Mouse (Mus musculus): ENCODE measurements around the gene Ap1m1. TPM values are rescaled to one million over a fixed set of nuclear protein-coding genes. Genes with fewer than 3 reads are reported as not detected.

Gene Ap1m1
- polyA plus RNA-seq, 1 experiment from 2014 or later: 85.0 TPM

DNA sequence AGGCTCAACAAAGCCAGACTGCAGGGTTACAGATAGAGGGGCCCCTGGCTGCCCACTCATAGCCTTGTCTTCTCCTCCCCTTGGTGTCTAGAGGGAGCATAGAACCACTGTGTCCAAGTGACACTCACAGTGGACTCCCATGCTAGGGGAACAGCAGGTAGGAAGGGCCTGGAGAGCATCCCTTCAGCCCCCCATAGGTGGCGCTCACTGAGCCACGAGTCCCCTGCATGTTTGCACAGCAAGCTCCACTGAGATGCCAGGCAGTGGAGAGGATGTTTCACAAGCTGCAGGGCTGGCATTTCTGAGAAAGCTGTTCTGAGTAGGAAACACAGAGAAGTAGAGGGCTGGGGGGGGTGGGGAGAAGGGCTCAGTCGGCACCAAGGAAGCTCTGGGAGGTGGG lies 32.5 kb downstream of the Ap1m1 start:
- Histone ChIP-seq H3K4me1 (peaks cover 50% of the 10 kb centered on the region), H3K9me3 (replicated peaks) (no peaks in the 10 kb centered on the region), H3K4me2 (no peak overlapping the region), H3K4me3 (no peak overlapping the region), H3K27me3 (replicated peaks) (no peaks in the 10 kb centered on the region; the same call in 1 of the 2 replicates), H3K36me3 (no peaks in the 10 kb centered on the region), H3K9ac (no peak overlapping the region), H3K27ac (no peak overlapping the region)
- WGBS (ENCODE audit: insufficient replicate concordance): 16% methylated on average over 3 of the region's 3 CpGs
- ATAC-seq: no peak

DNA sequence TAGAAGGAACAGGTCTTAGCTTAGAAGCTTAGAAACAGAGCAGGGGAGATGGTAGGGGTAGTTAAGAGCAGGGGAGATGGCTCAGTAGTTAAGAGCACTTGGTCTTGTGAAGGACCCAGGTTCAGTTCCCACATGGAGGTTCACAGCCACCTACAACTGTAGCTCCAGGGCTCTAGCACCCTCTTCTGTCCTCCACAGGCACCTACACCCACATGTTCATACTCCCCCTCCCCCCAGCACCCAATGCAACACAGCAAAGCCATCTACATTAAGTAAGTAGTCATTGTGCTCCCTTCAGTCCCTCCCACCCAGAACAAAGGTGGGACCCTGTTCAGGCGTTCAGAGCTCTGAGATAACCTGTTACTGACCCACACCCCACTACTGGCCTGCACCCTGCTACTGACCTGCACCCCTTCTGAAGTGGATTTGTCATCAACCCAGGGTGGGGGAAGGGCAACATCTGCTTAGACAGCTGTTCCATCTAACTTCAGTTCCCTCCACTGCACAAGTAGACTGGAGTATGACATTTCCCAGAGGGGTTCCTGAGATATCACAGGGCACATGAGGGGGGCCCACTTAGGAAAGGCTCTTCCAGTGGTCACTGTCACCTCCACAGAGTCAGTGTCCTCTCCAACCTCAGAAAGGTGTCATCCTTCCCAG lies 33.4 kb downstream of the Ap1m1 start:
- Histone ChIP-seq H3K4me2 (no peak overlapping the region), H3K27ac (no peak overlapping the region), H3K27me3 (replicated peaks) (no peaks in the 10 kb centered on the region; the same call in 1 of the 2 replicates), H3K4me3 (no peak overlapping the region), H3K4me1 (peaks cover 48% of the 10 kb centered on the region), H3K9me3 (replicated peaks) (no peaks in the 10 kb centered on the region), H3K36me3 (no peaks in the 10 kb centered on the region), H3K9ac (no peak overlapping the region)
- ATAC-seq: no peak
- WGBS (ENCODE audit: insufficient replicate concordance): 53% methylated on average over 1 of the region's 1 CpGs

DNA sequence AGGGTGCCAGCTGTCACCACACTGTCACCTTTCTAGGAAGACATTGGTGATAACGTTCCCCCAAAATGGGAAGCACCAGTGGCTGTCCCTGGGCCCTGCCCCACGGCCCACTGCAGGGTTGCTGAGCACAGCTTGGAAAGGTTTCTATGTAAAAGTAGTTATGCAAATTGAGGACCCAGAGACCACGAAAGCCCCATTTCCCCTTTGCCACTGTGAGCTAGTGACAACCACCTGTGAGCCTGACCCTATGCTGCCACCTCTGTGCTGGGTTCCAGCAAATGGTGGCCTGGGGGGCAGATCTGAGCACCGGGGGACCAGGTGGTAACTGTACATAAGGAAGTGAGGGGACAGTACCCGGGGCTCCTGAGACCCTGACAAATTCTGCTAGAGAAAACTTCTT lies 34.0 kb downstream of the Ap1m1 start:
- H3K9me3 ChIP-seq (replicated peaks): no peaks in the 10 kb centered on the region
- 39% methylated on average over 5 of the region's 5 CpGs for WGBS (ENCODE audit: insufficient replicate concordance)
- ATAC-seq: no peak
- H3K4me3 ChIP-seq: no peak overlapping the region
- H3K4me1 ChIP-seq: peaks cover 42% of the 10 kb centered on the region
- no peaks in the 10 kb centered on the region; the same call in 1 of the 2 replicates for H3K27me3 ChIP-seq (replicated peaks)
- no peak overlapping the region for H3K4me2 ChIP-seq
- no peaks in the 10 kb centered on the region for H3K36me3 ChIP-seq
- no peak overlapping the region for H3K9ac ChIP-seq
- H3K27ac ChIP-seq: no peak overlapping the region

DNA sequence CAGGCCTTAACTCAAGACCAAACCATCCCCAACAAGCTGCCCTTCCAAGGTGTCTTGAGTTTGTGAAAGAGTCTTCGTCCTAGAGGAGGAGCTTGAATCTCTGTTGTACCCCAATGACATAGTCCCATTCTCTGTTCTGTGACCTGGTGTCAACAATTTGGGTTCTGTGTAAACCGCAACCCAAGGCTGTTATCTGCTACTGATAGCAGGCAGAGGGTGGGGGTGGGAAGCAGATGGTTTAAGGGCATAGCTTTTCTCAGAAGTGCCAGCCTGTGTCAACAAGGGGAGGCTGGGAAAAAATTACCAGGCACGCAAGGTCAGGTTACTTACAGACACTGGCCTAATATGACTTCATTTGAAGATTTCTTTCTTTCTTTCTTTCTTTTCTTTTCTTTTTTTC lies 37.4 kb downstream of the Ap1m1 start:
- Histone ChIP-seq H3K4me1 (peaks cover 17% of the 10 kb centered on the region), H3K4me3 (no peak overlapping the region), H3K27me3 (replicated peaks) (peaks cover 10% of the 10 kb centered on the region), H3K36me3 (no peaks in the 10 kb centered on the region), H3K9ac (no peak overlapping the region), H3K27ac (no peak overlapping the region), H3K4me2 (no peak overlapping the region), H3K9me3 (replicated peaks) (no peaks in the 10 kb centered on the region)
- peak; percentile 74 for ATAC-seq
- WGBS (ENCODE audit: insufficient replicate concordance): 16% methylated on average over 3 of the region's 3 CpGs

DNA sequence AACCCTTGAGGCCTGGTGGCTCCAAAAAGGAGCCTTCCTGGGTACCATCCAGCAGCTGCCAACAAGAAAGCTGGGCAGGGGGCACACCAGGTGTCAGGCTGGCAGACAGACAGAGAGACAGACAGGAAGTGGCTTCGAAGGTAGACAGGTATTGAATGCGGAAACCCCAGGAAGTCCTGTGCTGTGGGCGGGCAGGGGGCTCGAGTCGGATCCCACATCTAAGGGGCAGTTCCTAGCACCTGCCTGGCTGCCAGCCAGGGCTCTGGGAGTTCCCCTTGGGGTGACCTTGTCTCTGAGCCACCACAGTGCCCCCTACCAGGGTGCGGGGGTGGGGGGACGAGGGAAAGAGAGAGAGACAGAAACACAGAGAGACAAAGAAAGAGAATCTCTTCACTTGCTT lies 39.3 kb downstream of the Ap1m1 start:
- Histone ChIP-seq H3K4me1 (peaks cover 13% of the 10 kb centered on the region), H3K4me3 (no peak overlapping the region), H3K4me2 (no peak overlapping the region), H3K27me3 (replicated peaks) (peaks cover 10% of the 10 kb centered on the region), H3K36me3 (no peaks in the 10 kb centered on the region), H3K27ac (no peak overlapping the region), H3K9me3 (replicated peaks) (no peaks in the 10 kb centered on the region), H3K9ac (no peak overlapping the region)
- 71% methylated on average over 7 of the region's 7 CpGs for WGBS (ENCODE audit: insufficient replicate concordance)
- ATAC-seq: no peak

DNA sequence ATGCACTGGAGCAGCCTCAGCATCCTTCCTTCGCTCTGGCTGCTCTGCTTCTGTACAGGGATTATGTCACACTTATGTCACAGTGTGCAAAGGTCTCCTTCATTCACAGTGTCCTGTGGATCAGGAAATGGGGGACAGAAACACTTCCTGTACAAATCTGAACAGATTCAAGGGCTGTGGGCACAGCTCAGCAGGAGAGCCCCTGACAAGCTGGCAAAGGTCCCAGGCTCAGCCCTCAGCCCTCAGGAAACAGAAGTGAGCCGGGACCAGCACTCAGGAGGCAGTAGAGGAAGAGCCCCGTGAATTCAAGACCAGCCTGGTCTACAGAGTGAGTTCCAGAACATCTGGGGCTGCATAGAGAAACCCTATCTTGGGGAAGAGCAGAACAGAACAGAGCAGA lies 41.8 kb downstream of the Ap1m1 start:
- Histone ChIP-seq H3K4me3 (no peak overlapping the region), H3K4me1 (peaks cover 23% of the 10 kb centered on the region), H3K27me3 (replicated peaks) (peaks cover 10% of the 10 kb centered on the region), H3K9ac (no peak overlapping the region), H3K36me3 (no peaks in the 10 kb centered on the region), H3K27ac (no peak overlapping the region), H3K9me3 (replicated peaks) (no peaks in the 10 kb centered on the region), H3K4me2 (no peak overlapping the region)
- no peak for ATAC-seq
- WGBS (ENCODE audit: insufficient replicate concordance): 24% methylated on average over 3 of the region's 3 CpGs

DNA sequence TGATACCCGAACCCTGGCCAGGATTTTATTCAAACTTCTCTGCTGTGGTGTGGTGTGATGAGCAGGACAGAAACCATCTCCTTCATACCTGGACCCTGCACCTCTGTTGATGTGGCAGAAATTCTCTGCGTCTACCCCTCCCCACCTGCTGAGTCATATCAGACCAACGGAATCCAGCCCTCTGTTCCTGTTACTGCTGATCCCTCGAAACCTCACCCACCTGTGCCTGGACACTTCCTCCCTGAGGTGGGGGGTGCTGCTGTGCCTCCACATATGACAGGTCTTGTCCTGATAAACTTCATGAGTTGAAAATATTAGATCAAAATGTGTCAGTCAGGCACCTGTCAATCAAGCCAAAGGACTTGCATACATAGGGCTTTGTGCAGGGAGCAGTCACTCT lies 45.5 kb downstream of the Ap1m1 start:
- H3K9me3 ChIP-seq (replicated peaks): no peaks in the 10 kb centered on the region
- peaks cover 10% of the 10 kb centered on the region for H3K4me1 ChIP-seq
- H3K27me3 ChIP-seq (replicated peaks): peaks cover 8% of the 10 kb centered on the region; the same call in 1 of the 2 replicates
- H3K9ac ChIP-seq: no peak overlapping the region
- no peak overlapping the region for H3K27ac ChIP-seq
- no peak for ATAC-seq
- H3K4me3 ChIP-seq: no peak overlapping the region
- no peak overlapping the region for H3K4me2 ChIP-seq
- no peaks in the 10 kb centered on the region for H3K36me3 ChIP-seq
- 23% methylated on average over 4 of the region's 4 CpGs for WGBS (ENCODE audit: insufficient replicate concordance)

DNA sequence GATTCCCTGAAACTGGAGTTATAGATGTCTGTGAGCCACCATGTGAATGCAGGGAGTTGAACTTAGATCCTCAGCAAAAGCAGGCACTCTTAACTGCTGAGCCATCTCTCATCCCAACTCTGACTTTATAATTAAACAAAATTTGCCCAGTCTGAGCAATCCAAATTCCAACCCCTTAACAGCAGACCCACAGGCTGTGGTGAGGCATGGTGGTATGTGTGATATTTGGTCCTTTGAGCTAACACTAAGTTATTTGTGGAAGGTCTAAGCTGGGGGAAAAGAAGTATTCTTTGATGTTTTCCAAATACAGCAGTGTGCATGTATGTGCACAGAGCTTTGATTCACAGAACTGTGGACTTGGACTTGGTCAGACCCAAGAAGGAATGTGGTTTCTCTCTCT lies 49.2 kb downstream of the Ap1m1 start:
- H3K4me1 ChIP-seq: peaks cover 10% of the 10 kb centered on the region; the same call in 1 of the 2 replicates
- no peaks in the 10 kb centered on the region for H3K27me3 ChIP-seq (replicated peaks)
- no peak overlapping the region for H3K9ac ChIP-seq
- no peak overlapping the region for H3K4me3 ChIP-seq
- H3K4me2 ChIP-seq: no peak overlapping the region
- no peak overlapping the region for H3K27ac ChIP-seq
- H3K9me3 ChIP-seq (replicated peaks): no peaks in the 10 kb centered on the region
- ATAC-seq: no peak
- H3K36me3 ChIP-seq: no peaks in the 10 kb centered on the region

DNA sequence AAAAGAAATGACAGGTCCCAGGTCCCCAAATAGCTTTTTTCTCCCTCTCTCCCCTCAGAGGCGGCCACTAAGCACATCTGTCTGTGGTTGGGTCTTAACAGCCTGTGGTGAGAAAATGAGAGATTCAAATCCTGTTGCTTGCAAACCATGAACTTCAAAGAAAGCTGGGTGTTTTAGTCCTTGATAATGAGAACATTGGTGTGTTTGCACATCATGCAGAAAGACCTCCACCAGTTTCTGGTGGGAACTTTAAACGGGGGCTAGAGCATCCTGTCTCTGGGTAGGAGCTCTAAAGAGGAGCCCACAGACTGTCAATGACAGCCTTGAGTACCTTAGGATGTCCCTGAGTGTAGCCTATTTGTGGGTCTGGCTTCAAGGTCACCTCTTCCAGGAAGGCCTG lies 51.3 kb downstream of the Ap1m1 start:
- H3K9ac ChIP-seq: no peak overlapping the region
- no peak overlapping the region for H3K27ac ChIP-seq
- ATAC-seq: no peak
- H3K4me3 ChIP-seq: no peak overlapping the region
- 33% methylated on average over 2 of the region's 2 CpGs for WGBS (ENCODE audit: insufficient replicate concordance)
- peaks cover 18% of the 10 kb centered on the region for H3K4me1 ChIP-seq
- no peak overlapping the region for H3K4me2 ChIP-seq
- no peaks in the 10 kb centered on the region for H3K27me3 ChIP-seq (replicated peaks)
- no peaks in the 10 kb centered on the region for H3K36me3 ChIP-seq
- H3K9me3 ChIP-seq (replicated peaks): no peaks in the 10 kb centered on the region

DNA sequence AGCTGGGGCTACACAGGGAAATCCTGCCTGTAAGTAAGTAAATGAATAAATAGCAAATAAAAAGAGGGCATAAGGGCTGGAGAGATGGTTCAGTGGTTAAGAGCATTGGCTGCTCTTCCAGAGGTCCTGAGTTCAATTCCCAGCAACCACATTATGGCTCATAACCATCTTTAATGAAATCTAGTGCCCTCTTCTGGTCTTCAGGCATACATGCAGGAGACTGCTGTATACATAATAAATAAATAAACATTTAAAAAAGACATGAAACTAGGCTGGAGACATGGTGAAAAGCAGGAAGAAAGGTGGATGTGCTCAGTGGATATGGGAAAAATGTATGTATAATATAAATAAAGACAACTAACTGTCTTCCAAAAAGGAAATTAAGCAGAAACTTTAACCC lies 53.5 kb downstream of the Ap1m1 start:
- H3K9me3 ChIP-seq (replicated peaks): no peaks in the 10 kb centered on the region
- peaks cover 19% of the 10 kb centered on the region for H3K4me1 ChIP-seq
- H3K4me2 ChIP-seq: no peak overlapping the region
- no peak overlapping the region for H3K27ac ChIP-seq
- no peak overlapping the region for H3K4me3 ChIP-seq
- no peak for ATAC-seq
- H3K9ac ChIP-seq: no peak overlapping the region
- no peaks in the 10 kb centered on the region for H3K36me3 ChIP-seq
- no peaks in the 10 kb centered on the region for H3K27me3 ChIP-seq (replicated peaks)

DNA sequence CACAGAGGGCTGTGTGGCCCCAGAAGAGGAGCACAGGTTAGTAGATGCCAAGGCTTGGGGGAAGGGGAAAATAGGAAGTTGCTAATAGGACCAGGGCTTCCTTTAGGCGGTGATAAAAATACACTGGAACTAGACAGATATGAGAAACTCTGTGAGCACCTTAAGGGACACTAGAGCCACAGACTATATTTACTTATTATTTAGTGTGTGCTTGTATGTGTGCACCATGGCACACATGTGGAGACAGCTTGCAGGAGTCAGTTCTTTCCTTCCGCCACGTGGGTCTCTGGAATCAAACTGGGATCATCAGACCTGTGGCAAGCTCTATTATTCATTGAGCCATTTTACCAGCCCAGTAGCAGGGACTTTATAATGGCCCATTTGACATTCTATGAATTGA lies 55.3 kb downstream of the Ap1m1 start:
- WGBS (ENCODE audit: insufficient replicate concordance): 34% methylated on average over 3 of the region's 3 CpGs
- H3K27me3 ChIP-seq (replicated peaks): no peaks in the 10 kb centered on the region
- H3K9me3 ChIP-seq (replicated peaks): no peaks in the 10 kb centered on the region
- peaks cover 19% of the 10 kb centered on the region for H3K4me1 ChIP-seq
- ATAC-seq: no peak
- peak overlapping the region; percentile 72; the same call in 1 of the 2 replicates for H3K27ac ChIP-seq
- H3K4me3 ChIP-seq: no peak overlapping the region
- H3K4me2 ChIP-seq: peak overlapping the region; percentile 15; the same call in 1 of the 2 replicates
- H3K36me3 ChIP-seq: no peaks in the 10 kb centered on the region
- no peak overlapping the region for H3K9ac ChIP-seq

DNA sequence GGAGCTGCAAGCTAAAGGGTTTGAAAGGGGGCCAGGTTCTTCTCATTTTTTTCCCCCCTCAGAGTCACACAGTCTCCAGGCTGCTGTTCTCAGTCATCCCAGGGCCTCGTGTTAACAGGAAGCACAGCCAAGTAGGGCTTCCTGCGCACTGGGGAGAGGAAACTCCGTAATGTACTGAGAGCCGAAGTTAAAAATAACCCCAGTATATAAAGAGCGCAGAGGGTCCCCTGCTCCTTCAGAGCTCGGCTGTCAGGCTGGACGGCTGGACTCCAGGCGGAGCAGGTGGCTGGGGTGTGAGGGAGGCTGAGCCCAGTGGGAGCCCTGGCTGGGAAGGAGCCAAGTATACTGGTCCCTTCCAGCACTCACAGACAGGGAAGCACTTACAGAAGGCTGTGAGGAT lies 55.9 kb downstream of the Ap1m1 start:
- Histone ChIP-seq H3K27ac (peak overlapping the region; percentile 72), H3K4me2 (0 out of 2 replicates have a peak overlapping the region, but pooled peaks have one; percentile 15), H3K4me3 (no peak overlapping the region), H3K36me3 (no peaks in the 10 kb centered on the region), H3K9me3 (replicated peaks) (no peaks in the 10 kb centered on the region), H3K9ac (no peak overlapping the region), H3K4me1 (peaks cover 19% of the 10 kb centered on the region), H3K27me3 (replicated peaks) (no peaks in the 10 kb centered on the region)
- peak; percentile 62 for ATAC-seq
- WGBS (ENCODE audit: insufficient replicate concordance): 22% methylated on average over 8 of the region's 8 CpGs

DNA sequence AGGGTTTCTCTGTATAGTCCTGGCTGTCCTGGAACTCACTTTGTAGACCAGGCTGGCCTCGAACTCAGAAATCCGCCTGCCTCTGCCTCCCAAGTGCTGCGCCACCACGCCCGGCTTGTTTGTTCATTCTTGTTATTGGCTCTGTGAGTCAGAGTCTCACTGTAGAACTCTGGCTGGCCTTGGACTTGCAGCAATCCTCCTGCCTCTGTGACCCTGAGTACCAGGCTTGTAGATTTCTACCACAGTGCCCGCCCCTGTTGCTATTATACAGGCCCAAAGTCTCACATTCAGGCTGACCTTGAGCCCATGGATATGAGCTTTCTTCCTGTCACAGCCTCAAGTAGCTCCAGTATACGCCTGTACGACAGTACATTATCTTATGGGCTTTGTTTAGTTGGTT lies 56.7 kb downstream of the Ap1m1 start:
- Histone ChIP-seq H3K36me3 (no peaks in the 10 kb centered on the region), H3K4me1 (peaks cover 19% of the 10 kb centered on the region), H3K9ac (no peak overlapping the region), H3K9me3 (replicated peaks) (no peaks in the 10 kb centered on the region), H3K27me3 (replicated peaks) (no peaks in the 10 kb centered on the region; the same call in 1 of the 2 replicates), H3K4me2 (no peak overlapping the region), H3K27ac (no peak overlapping the region), H3K4me3 (no peak overlapping the region)
- 80% methylated on average over 8 of the region's 8 CpGs for WGBS (ENCODE audit: insufficient replicate concordance)
- ATAC-seq: no peak
